Mouse (Mus musculus) adrenal gland, postnatal 14 days (tissue): ENCODE measurements at regions not wholly inside any gene's neighbourhood (a gene's known extent, or its start where the extent isn't known, plus 50 kb on each side); places are given as distances from the start of the nearest gene placed in this dataset.

Experiments used
- DNase-seq: peaks from one replicate; pipeline ENCODE4 v3.0.0; 2021; ENCODE audit warnings: mixed read lengths

- no peak for DNase-seq
Measured at GRCm38 (mm10) chr5:133550657-133551056, 548.9 kb upstream of the Castor2 start.

DNA sequence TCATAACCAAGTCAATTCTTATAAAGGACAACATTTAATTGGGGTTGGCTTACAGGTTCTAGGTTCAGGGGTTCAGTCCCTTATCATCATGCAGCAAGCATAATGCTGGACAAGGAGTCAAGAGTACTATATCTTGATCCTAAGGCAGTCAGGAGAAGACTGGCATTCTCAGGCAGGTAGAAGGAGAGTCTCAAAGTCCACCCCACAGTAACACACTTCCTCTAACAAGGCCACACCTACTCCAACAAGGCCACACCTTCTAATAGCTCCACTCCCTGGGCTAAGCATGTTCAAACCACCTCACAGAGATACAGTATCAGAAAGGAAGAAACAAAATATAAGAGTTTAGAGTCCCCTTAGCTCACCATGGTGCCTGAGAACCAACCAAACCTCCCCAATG lies 557.3 kb upstream of the Castor2 start:
- DNase-seq: no peak

DNA sequence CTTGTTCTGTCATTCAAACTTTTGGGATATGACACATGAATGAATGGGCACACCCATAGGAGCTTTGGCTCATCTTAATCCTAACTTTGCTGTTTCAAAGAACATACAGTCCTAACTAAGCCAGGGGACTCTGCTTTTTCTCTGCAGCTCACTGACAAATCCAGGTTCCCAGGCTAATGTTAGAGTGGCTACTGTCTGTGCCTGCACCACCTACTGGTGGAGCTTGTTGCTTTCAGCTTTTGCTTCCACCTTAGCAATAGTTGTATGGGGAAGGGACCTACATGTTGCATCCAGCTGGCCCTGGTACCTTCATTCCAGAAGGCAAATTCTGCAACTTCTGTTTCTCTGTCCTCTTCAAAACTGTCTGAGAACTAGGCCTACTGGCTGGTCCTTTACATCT lies 566.8 kb upstream of the Castor2 start:
- peak; percentile 6 for DNase-seq

DNA sequence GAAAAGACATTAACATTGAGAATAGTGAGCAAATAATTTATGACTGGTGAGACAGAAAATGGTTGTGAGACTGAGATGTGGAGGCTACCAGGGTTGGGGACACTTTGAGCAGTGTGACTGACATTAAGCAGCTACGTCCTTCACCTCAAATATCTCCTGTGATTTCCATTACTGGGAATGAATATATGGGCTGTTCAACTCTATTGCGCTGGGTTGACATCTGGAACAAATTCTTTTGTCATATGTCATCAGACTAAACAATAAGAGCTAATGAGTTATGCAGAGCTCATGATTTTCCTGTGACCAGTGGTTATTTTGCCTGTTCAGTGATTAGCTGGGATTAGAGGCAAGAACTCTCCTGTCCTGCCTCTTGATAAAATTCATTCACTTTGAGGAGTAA lies 593.9 kb upstream of the Castor2 start:
- no peak for DNase-seq

GRCm38 (mm10) chr5:133487806-133488290 lies 611.7 kb upstream of the Castor2 start:
- peak; percentile 89 for DNase-seq

- DNase-seq: peak; percentile 35
Measured at GRCm38 (mm10) chr5:133482291-133483086, 617.0 kb upstream of the Castor2 start.

DNA sequence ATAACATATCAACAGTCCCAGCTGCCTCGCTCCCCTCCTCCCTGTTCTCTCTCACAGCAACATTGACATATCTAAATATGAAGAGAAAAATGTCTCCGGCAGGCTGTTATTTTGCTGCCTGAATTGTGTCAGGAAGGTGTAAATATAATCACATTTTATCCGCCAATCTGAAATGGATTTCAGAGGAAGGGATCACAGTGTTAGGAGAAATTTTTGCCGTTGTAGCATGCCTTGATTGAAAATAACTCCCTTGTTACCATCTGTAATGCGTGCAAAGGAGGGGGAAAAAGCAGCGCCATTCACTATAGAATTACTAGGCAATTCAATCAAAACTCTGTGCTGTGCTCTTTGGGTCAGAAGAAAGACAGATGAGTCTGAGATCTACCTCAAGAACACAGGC lies 620.3 kb upstream of the Castor2 start:
- no peak for DNase-seq

DNA sequence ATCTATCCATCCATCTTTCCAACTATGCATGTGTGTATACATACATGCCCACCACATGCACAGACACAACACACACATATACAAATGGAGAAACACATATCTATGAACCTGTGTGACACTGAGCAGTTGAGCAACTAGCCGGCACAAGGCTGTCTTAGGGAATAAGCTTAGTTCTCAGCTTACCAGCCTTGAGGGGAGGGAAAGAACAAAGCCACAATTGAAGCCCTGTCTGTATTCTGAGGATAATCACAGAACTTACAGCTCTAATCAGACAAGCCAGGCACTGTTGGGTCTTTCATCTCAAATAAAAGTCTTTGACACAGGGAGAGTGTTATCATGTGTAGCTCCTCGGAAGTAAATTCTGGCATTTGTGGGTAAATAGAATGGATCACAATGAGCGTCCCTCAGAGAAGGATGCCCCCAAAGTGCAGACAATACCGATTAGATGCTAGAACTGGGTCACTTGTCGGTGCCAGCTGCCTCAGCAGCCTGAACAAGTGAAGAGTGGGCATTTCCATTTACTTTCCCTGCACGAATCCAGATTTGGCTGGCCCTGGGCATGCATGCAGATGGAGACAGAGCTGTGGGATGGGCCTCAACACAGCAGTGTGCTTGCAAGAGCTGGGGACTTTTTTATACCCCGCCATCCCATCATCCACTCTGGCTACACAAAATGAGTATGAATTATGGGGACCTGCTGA lies 646.0 kb upstream of the Castor2 start:
- no peak for DNase-seq

GRCm38 (mm10) chr5:133449926-133450325 lies 649.6 kb upstream of the Castor2 start:
- DNase-seq: no peak

- no peak for DNase-seq
Measured at GRCm38 (mm10) chr5:133400826-133401225, 698.7 kb upstream of the Castor2 start.

GRCm38 (mm10) chr5:133389896-133390295 lies 709.6 kb upstream of the Castor2 start:
- no peak for DNase-seq

DNA sequence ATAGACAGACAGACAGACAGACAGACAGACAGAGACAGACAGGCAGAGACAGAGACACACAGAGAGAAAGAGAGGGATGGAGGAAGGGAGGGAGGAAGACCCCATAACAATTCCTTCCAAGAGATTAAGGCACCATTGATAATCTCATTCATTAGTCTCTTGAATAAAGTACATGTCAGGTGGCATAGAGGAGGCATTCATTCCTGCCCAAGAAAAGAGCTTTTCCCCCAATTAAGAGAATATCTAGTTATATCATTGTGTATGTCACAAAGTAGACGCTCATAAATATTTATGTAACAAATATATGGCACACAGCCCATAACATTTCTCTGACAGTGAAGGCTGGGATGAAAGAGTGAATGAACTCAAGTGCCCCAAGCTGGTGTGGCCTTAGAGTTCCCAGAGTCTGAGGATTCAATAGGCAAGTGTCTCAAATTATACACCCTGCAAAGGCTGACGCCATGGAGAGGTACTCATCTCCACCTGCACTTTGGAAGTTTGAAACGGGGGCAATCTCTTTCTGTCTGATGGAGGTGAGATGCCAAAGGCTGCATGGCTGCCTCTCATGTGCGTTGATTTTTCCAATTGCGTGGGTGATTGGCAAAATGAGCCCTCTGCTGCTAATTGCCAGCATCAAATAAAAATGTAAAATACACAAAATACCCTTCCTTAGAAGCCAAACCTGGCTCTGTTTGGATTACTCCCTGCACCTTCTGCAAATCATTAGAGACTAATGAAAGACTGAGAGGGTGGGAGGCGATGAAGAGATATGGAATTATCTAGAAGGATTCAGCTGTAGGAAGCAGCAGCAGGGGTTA lies 710.3 kb upstream of the Castor2 start:
- no peak for DNase-seq

GRCm38 (mm10) chr5:133385374-133386349 lies 713.8 kb upstream of the Castor2 start:
- no peak for DNase-seq

GRCm38 (mm10) chr5:133365771-133366170 lies 733.7 kb upstream of the Castor2 start:
- DNase-seq: no peak

DNA sequence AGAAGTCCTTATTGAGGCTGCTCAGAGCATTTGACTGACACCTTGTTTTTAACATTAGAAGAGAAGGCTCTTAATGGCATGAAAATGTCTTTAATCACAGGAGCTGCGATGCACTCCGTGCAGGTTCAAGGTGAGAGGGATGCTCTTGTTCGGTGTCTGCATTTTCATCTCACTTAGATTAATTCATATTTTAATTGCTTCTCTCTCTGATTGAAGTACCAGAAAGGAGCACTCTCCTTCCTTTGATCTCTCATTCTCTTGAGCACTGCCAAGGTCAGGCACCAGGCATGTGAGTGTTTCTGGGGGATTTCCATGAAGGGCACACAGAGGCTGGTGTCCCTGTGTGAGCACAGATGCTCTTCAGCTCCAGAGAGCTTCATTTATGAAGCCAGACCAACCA lies 752.0 kb upstream of the Castor2 start:
- peak; percentile 15 for DNase-seq

GRCm38 (mm10) chr5:133341973-133342372 lies 757.5 kb upstream of the Castor2 start:
- no peak for DNase-seq

GRCm38 (mm10) chr5:133320626-133321025 lies 777.5 kb upstream of the Auts2 start:
- DNase-seq: no peak

GRCm38 (mm10) chr5:133320206-133320605 lies 777.1 kb upstream of the Auts2 start:
- DNase-seq: no peak

DNA sequence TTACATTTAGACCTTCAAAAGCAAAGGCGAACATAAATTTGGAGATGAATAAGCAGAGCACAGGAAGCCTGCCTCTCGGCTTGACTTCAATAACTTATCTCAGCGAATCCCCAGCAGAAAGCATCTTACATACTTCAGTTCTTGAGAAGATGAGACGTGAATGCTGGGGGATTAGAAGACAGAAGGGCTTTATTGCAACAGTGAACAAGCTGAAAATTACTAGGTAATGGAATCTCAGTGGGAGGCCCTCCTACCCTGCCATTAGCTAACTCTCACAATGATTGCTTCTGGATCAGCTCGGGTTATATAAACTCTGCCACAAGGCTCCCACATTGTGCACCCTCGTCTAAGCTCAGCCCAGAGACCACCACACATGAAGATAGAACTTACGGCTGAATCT lies 770.9 kb upstream of the Auts2 start:
- DNase-seq: no peak

DNA sequence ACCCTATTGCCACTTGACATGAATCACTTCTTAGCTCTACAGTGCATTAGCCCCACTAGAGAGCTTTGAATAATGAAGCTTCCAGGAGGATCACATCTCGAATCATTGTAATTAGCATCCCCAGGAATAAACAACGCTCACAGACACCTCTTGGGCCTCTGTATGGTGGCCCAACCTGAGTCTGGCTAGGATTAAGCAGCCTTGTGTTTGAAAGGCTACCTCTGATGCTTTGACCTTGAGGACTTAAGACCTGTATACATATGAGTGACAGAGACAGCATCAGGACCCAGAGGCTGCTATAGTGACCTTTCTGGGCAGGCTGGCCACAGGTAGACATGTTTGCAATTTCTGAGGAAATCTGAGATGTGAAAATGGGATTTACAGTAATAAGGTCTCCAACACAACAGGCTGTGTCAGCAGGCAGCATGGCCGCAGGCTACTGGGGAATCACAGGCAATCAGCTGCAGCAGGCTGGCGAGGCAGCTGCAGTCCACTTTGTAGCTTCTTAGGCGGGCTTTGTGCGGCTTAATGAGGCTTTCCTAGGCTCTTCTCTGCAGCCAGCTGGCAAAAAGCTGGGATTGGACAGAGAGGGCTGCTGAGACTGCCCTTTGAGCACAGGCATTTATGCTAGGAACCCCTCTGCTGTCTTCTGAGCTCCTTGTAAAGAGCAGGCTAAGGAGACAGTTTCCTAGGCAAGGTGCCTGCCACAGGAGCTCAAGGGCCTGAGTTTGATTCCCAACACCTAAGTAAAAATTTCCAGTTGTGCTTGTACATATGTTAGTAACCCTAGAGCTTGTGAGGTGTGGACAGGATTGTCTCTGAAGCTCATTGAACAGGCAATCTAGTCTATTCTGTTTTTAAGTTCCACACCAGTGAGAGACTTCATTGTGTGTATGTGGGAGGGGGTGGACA lies 768.1 kb upstream of the Auts2 start:
- no peak for DNase-seq
